Mouse (Mus musculus) urinary bladder, postnatal 4 days (tissue): ENCODE measurements around the gene Chd4.
"Not testable (repeated sequence)": the region's sequence is repeated elsewhere in the genome, so short reads cannot be mapped to it uniquely, and the experiment has no call there.

Experiments used
- DNase-seq, 2 experiments: peaks; one replicate each; pipeline ENCODE4 v3.0.0; 2021 to 2022; ENCODE audit warnings: low spot score in 2 of 2

Gene Chd4

DNA sequence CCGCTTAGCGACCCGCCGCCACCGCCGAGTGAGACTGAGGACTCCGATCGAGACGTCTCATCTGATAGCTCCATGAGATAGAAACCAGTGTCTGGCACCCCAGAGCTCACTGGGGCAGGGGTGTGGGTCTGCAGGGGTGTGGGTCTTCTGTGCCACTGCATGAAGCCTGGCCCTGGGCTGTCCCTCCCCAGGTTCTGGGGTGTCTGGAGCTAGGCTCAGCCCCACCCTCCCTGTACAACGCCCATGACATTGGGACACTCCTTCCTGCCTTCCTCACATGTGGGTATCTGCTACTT is 64.7 kb downstream of the Chd4 start:
- no peak for DNase-seq

DNA sequence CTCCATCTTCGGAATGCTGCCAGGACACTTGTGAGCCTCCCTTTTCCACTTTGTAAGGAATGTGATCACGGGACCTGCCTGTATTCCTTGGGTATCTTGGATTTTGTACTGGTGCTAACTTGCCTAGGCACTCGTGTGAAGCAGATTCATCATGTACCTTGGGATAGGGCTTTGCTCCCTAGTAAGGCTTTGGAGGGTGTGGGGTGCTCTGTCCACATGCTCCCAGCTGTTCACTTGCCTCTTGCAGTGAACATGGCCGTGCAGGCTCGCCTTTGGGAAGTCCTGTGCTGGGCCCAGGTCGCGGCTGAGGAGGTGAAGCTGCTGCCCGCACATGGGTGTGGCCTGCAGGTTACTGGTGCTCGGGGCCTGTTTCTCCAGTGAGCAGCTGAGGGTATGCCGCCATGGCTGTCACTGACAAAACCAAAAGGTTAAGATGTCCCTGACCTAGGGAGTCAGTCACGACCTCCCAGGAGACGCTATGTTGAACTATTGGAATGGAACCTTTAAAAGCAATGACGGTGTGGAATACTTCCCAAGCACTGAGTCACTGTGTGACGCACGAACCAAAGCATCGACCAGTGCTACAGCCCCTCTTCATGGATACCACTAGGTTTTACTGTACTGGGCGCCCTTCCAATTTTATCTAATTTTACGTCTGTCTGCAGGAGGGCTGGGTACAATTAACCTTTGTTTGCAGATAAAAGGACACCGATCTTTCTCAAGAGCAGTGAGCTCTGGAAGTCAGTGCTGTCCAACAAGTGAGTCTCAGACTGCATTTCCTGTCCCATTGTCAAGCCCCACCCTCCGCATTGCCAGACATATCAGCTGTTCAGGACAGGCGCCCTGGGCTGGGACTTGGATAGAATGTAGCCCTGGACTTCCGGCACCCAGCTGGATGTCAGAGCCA is 65.3 kb downstream of the Chd4 start:
- DNase-seq, result peak in 1 of 2 experiments; percentile 59

DNA sequence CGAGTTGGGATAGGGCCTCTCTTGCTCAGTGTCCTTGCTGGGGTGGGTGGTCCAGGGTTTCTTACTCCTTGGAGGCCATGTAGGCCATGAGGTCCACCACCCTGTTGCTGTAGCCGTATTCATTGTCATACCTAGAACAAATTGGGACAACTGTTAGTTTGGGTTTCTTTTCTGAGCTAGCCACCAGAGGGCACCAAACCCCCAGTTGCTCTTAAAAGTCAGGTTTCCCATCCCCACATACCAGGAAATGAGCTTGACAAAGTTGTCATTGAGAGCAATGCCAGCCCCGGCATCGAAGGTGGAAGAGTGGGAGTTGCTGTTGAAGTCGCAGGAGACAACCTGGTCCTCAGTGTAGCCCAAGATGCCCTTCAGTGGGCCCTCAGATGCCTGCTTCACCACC is 66.2 kb downstream of the Chd4 start:
- DNase-seq, result peak in 1 of 2 experiments; percentile 48

DNA sequence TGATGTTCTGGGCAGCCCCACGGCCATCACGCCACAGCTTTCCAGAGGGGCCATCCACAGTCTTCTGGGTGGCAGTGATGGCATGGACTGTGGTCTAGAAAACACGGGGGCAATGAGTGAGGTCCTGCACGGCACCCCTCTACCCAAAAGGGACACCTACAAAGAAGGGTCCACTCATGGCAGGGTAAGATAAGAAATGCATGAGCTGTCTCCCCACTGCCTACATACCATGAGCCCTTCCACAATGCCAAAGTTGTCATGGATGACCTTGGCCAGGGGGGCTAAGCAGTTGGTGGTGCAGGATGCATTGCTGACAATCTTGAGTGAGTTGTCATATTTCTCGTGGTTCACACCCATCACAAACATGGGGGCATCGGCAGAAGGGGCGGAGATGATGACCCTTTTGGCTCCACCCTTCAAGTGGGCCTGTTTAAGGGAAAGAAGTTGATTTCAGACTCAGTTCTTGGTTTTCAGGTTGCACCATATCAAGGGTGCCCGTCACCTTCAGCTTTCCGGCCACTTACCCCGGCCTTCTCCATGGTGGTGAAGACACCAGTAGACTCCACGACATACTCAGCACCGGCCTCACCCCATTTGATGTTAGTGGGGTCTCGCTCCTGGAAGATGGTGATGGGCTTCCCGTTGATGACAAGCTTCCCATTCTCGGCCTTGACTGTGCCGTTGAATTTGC is 67.0 kb downstream of the Chd4 start:
- not testable (repeated sequence) for DNase-seq

DNA sequence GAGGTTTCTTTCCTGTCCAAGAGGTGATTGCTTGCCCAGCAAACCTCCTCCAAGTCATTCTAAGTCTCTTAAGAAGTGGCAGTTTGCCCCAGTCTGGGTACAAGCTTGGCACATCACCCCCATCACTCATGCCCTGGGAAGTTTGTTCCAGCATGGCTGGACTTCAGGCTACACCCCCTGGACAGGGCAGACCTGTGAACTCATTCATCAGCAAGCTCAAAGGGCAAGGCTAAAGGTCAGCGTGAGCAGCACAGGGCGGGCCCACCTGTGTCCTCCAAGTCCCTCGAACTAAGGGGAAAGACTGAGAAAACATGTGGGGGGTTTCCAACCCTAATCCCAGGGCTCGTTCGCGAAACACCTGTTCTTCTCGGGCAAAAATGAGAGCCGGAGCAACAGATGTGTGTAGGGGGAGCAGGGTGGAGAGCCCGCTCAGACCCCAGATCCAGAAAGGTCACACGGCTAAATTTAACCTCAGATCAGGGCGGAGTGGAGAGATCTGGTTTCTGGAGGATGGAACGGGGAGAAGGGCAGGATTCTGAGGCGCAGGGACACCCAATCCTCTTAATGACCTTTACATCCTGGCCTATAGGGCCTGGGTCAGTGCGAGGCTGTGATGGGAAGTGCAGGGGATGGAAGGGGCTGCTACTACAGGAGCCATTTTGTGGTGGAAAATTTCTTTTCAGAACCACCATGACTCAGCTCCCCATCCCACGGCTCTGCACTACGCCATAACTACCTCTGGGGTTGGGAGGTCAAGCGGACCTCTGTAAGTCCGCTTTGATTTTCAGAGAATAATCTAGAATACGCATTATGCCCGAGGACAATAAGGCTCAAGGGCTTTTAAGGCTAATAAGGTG is 68.2 kb downstream of the Chd4 start:
- DNase-seq, result no peak

DNA sequence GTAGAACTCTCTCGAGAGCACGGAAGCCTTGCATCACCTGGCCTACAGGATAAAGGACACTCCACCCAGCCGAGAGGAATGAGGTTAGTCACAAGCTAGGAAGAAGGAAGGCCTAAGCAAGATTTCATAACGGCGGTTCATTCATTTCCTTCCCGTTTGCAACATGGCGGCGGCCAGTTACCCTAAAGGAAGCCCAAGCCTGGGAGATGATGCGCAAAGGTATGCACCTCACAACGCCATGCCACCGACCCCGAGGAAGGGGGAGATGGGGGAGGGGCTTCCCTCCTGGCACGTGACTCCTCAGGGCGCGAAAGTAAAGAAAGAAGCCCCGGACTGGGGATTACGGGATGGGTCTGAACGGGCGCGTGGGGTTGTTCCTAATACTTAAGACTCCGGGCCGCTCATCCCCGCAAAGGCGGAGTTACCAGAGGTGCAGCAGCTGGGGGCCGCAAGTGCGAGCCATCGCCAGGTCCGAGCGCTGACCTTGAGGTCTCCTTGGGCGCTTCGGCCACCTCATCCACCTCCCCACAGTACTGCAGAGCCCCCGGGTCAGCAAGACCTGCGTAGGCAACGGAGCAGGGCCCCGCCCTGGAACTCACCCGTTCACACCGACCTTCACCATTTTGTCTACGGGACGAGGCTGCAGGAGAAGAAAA is 69.0 kb downstream of the Chd4 start:
- peak in 1 of 2 experiments; percentile 52 for DNase-seq

DNA sequence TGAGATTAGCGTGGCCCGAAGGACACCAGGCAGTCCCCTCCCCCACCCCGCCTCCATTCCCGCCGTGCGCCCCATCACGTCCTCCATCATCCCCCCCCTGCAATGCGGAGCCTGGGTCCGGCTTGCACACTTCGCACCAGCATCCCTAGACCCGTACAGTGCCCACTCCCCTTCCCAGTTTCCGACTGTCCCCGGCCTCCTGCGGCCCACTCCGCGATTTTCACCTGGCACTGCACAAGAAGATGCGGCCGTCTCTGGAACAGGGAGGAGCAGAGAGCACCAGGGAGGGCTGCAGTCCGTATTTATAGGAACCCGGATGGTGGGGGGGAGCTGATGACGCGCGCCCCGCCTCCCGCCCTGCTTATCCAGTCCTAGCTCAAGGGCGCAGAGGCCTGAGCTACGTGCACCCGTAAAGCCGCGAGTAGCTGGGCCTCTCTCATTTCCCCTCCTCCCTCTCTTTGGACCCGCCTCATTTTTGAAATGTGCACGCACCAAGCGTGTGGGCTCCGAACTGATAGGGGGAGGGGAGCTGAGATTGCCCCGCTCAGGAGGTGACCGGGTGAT is 69.6 kb downstream of the Chd4 start:
- DNase-seq, result peak; percentile 96

DNA sequence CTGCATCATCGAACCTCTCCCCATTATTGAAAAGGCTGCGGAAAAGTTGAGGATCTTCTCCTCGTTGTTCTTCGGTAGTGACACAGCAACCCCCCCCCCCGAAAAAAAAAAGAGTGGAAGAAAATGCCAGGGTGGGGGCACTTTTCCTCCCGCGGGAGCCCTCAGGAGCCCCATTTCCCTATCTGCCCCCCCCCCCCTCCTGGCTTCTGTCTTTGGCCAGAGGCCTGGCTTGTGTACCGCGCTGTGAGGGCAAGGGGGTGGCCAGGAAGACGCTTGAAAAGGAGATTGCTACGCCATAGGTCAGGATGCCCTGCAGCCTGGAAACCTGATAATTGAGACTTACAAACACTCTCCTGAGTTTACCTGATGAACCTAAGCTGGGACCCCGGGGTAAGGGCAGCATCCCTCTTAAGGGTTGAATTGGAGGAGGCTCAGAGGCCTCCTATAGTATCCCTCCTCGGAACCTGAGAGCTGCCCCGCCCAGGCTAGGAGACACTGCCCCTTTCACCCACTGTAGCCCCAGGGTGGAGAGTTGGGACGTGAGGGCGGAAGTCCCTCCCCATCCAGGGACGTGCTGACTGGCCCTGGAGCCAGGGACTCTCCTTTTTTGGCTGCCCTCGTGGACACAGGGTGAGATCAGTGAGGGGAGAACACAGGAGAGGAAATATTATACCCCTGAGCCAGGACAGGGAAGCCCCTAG is 70.4 kb downstream of the Chd4 start, which contains the start of gene Gapdh:
Gene Gapdh, minus strand, starts transcription at position 417 of the 701 bp plus-strand sequence.
- DNase-seq, result peak; percentile 78 to 82

DNA sequence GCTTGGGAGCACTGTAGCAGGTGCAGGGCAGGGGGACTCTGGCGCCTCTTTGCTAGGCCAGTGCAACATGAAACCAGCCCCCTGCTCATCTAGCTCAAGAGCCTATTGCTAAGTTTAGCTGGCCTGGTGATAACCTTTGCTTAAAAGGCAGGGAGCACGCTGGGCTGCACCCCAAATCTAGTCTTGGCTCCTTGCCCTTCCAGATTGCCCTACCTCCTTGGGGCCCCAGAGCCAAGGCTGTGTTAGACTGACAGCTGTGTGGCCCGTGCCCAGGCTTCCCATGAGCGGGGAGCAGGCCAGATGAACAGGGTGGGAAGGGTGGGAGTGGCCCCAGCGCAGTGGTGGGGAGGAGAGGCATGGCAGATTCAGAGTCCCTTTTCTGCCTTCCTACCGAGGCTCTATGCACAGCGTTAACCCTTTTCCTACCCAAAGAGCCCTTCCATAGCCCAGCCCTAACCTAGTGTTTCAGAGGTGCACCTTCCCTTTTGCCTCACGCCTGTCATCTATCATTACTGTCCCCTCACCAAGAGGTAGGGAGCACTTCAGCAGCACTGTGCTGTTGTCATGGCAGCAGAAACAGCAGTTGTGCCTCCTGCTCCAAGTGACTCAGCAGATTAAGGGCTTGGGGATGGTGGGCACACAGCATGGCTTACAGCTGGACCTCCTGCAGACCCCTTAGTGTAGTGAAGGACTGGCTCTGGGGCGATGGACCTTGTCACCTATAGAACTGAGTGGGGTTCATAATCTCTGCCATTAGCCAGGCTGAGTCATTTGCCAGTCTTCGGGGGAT is 71.3 kb downstream of the Chd4 start:
- peak in 1 of 2 experiments; percentile 43 for DNase-seq

DNA sequence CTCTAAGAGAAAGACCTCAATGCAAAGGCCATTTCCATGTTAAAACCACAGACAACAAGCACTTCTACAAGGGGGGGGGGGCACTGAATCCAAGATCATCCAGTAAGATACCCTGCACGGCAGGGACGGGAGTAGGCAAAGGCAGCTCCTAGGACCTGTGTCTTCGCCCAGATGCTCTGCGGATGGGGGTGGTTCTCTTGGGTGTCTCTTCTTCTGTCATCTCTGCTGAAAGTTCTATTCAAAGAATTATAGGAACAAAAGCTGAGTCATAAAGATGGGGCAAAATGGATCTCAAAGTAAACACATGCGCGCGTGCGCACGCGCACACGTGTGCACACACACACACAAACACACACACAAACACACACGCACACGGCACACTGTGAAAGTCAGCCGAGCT is 72.3 kb downstream of the Chd4 start:
- no peak for DNase-seq

DNA sequence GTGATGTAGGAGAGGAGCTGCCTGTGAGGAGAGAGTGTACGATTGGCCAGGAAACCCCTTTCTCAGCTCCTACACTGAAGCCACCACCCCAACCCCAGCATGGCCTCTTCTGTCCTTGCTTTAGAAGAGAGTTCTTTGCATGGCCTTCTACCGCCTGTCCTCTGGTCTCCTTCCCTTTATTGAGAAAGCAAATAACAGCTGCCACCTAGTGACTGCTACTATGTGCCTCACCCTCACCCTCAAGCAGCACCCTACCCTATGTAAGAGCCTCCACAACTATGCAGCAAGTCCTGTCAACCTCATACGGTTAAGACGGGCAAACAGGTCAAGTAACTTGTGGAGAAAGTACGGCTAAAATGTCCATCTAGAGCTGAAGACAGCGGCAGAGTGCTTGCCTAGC is 74.4 kb downstream of the Chd4 start:
- no peak for DNase-seq

DNA sequence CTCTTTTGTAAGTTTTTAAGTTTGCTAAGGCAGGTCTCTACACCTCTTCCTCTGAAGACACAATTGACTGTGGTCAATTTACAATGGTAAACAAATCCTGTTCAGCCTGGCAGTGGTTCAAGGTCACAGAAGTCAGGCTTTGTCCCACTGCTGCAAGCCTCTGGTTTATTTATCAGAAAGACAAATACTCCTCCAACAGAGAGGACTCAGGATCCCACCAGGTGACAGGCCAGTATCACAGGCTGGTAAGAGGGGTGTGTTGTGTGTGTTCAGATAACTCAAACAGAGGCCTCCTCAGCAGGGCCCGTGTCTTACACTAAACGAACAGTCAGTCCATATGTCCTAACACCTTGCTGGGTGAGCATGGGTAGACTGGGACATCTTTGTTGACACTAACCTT is 76.7 kb downstream of the Chd4 start:
- no peak for DNase-seq

DNA sequence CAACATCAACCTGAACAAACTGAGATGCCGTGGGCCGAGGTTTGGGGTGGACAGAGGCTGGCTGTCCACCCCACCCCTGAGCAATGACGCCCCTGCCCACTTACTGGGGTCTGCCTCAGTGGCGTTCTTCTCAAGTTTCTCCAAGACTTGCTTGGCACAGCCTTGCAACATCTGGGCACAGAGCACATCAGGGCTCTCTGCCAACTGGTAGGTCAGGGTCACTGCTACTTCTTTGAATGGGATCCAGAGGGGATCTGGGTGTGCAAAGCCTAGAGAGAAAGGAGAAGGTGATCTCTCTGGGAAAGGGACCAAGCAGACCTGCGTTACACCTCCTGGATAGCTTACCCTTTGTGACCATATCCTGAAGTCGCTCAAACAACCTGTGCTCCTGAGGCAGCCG is 77.5 kb downstream of the Chd4 start:
- DNase-seq, result no peak

DNA sequence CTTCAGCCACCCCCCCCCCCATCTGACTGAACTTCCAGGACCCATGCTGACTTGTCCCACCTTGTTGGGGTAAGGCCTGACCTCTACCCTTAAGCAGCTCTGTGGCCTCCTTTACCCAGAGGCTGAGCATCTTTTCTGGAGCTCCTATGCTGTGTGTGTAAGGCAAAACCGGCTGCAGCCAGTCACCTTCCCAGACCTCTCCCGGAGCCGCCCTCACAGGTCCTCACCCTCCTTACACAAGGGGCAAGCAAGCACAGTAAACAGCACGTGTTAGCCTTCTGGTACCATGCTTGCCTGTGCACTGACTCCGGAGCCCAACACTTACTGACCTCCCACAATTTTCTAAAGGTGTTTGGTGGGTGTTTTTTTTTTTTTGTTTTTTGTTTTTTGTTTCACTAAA is 79.7 kb downstream of the Chd4 start:
- no peak for DNase-seq

DNA sequence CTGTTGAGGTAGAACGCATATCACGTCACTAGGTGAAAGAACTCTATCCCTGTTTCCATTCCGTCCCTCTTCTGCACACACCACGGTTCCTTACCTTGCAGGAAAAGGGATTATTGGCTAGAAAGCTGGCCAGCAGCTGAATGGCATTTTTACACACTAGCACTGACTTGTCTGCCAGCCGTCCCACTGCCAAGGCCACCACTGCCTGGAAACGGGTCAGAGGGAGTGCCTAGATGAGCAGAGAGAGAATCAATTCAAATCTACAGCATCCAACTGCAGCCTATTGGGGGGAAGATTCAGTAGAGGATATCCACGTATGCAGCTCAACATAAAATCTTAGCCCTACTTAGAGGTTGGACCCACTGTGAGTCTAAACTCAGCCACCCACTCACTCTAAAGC is 83.8 kb downstream of the Chd4 start:
- DNase-seq, result no peak
